Mouse (Mus musculus): ENCODE data around the gene Nelfb. TPM values are rescaled to one million over a fixed set of nuclear protein-coding genes. Genes with fewer than 3 reads are reported as not detected.

Gene Nelfb
- total RNA-seq, 2 experiments from 2014 or later = 54.8 to 57.2 TPM

GRCm38 (mm10) chr2:25196172-25196954, 14.9 kb downstream of the Nelfb start, which contains the start of gene Tor4a:
TSS of gene Tor4a (minus strand) at chr2:25196886.
- DNase-seq = peak; percentile 88 to 91

DNA sequence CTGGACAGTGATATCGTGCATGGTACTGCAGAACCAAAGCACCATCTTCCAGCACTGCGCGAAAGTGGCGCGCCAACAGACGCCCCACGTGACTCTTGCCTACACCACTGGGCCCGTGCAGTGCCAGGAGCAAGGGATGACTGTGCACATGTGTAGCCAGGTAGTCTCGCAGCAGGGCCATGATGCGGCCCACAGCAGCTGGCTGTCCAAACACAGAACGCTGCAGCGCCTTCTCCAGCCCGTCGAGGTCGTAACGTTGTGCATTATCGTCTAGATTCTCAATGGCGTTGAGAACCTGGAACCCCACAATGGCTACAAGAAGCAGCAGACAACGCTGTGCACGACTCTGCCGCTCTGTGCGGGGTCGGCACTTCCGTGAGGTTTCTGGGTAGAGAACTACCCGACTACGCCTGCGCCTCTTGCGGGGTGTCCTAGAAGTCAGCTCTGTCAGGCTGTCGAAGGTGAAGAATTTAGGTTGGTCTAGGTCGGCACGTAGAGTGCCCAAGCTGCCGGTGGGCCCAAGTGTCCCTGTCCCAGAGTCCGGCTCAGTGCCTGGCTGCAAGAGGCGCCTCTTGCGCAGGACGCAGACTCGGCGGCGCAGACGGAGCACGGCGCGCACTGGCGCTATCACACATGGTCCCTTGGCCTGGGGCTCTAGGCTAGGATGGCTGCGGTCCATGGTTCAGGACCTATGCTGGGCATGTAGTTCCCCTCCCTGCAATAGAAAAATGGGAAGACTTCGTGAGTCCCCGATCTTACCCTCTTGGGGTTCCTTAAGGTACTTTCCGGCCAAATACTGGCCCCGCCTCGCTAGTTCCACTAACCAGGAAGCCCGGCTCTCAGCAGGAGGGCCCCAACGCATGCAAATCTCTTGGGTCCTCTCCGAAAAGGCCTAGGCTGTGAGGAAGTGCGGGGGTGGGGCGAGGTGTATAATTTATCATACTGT, 15.8 kb downstream of the Nelfb start:
- DNase-seq = peak; percentile 82 to 86

- no peak for DNase-seq
Observed at GRCm38 (mm10) chr2:25194486-25195171, 16.7 kb downstream of the Nelfb start.

DNA sequence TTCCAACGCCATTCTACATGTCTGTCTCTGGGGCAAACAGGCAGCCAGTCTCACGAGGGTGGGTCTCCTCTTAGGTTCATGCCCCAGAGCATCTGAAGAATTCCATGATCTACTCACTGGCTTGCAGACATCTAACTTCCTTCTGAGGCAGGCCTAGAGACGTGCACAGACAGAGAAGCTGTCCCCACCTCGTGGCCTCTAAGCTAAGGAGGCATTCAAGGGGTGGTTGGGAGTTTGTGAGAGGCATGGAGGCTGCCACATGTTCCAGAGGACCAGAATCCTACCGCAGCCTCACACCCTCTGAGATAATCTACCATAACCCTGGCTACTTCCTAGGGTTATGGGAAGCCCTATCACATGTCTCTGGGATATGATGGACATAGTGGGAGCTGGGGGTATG, 17.3 kb downstream of the Nelfb start:
- no peak for DNase-seq

- peak; percentile 83 to 89 for DNase-seq
Observed at GRCm38 (mm10) chr2:25193330-25193770, 17.9 kb downstream of the Nelfb start.

DNA sequence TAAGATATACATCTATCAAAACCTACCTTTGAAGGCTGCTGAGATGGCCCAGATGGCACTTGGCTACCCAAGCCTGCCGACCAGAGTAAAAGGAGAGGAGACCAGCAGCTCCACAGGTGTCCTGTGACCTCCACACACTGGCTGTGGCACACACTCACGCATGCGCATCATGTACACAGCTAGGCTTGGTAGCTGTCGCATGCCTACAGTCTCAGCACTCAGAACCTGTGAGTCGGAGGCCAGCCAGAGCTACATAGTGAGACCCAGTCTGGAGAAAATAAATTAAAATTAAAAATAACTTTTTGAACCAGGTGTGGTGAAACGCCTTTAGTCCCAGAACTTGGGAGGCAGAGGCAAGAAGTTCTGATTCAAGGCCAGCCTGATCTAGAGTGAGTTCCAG, 23.4 kb downstream of the Nelfb start:
- no peak for DNase-seq

GRCm38 (mm10) chr2:25186575-25186930, 24.7 kb downstream of the Nelfb start:
- no peak for DNase-seq

- DNase-seq = peak; percentile 51 to 67
Observed at GRCm38 (mm10) chr2:25185625-25186574, 25.4 kb downstream of the Nelfb start.

DNA sequence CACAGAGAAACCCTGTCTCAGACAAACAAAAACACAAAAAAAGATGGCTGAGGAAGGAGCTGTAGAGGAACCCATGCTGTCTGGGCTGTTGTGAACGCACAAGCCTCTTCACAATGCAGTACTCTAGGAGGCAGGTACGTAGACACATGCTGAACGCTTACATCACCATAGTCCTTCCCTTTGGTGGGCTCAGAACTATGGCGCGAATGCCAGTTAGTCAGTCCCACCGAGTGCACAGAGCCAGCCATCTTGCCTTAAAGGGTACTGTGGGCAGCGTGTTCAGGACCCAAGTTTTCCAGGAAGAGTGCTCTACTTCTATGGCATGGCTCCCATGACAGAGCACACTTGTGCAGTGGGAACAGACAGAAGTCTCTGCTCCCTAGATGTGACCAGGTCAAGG, 26.8 kb downstream of the Nelfb start:
- DNase-seq = no peak

GRCm38 (mm10) chr2:25183336-25183735, 28.0 kb downstream of the Nelfb start:
- no peak for DNase-seq

DNA sequence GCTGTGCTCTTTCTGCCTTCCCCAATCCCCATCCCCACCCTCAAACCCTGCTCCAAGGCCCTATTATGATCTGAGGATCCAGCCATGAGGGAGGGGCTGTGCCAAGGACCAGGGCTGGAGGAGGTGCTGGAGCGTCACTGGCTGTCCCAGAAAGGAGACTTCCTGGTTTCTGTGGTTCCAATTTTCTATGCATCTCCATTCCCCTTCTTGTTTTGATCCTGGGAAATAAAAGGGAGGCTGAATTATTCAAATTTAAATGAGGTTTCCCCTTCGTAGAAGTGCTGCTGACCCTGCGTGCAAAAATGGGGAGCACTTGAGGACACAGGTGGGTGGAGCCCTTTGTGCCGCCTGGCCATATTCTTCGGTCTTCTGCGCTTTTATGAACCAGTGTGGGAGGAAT, 28.6 kb downstream of the Nelfb start:
- no peak for DNase-seq

DNA sequence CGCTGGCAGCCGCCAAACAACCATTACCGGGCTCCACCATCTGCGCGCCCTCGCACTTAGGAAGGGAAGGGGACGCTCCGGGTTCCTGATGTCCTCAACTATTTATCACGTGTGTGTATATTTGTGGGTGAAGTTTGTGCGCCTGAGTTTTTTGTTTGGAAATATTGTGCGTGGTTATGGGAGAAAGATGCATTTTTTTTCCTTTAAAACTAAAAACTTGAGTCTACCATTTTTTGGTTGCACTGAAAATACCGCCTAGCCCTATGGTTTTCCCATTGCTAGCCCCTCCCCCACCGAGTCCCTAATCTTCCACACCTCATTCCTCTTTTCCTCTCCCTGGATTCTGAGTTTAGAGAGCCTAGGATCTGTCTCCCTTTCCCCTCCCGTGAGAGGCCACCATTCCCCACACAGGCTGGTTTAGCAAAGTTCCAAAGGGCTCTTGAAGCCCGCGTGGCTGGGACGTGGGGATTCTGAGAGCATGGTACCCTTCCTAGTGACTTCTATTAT, 29.3 kb downstream of the Nelfb start:
- DNase-seq = no peak

- DNase-seq = peak; percentile 31 to 47
Observed at GRCm38 (mm10) chr2:25180973-25181890, 30.1 kb downstream of the Nelfb start.

DNA sequence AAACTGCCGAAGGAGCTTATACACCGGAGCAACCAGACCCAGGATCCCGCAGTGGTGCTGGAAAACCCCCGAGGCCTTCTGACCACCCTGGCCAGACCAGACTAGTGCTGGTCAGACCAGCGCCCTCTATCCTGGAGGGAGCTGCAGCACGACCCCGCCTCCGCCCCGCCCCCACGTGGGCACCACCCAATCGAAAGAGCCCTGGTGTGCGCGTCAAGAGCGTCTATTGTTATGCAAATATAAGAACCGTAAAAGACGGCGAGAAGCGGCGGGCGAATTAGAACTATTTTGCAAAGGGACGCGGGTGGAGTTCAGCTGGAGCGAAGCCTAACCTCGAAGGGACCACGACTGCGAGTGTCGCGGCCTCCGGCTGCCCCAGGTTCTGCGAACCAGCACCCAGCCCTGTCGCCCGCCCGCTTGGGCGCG, 30.8 kb downstream of the Nelfb start, which contains the start of gene Nrarp:
Gene Nrarp (plus strand): TSS at position 281 of the 426 bp plus-strand sequence.
- peak; percentile 94 to 96 for DNase-seq

DNA sequence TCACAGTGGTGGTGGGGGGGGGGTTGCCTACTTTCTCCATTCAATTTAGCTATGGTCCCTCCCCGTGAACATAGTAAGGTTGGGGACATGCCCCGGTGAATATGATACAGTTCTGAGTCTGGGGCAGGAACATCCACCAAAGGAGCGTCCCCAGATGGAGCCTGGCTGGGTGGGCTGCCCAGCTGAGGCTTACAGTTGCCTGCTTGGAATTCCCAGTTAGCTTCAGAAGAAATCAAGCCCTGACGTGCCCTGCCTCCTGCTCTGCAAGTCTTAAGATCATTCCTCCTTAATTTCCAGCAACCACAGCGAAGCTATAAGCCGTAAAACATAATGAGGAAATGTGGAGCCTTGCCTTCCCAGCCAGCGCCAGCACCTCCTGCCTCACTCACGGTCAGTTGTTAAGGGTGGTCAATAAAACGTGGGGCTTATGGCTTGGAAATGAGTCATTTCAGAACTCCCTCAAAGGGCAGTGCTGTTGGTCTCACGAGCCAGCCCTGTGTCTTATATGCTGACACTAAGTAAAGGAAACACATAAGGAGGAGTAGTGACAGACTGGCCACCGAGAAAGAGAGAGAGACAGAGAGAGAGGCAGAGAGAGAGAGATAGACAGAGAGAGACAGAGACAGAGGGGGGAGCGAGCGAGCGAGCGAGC, 31.6 kb downstream of the Nelfb start:
- DNase-seq = no peak

- no peak for DNase-seq
Observed at GRCm38 (mm10) chr2:25178285-25178972, 32.9 kb downstream of the Nelfb start.

GRCm38 (mm10) chr2:25177685-25178084, 33.6 kb downstream of the Nelfb start:
- peak in 1 of 2 experiments; percentile 55 for DNase-seq

DNA sequence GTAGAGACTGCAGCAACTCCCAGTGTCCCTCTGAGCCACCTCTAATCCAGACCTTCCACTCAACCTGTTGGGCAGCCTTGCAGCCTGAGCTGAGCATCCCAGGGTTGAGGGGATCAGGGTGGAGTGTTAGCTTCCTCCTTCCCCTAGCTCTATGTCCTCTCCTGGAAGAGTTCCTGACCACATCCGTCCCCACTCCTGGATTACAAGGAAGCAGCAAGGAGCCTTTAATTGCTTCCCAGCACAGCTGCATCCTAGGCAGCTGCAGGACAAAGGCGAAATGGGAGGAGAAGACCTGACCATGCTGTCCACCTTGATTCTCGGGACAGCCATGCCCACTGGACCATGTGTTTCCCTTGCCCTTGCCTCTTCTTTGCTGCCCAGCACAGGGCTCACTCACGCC, 34.2 kb downstream of the Nelfb start:
- DNase-seq = no peak

All from adrenal gland, postnatal 36 days (tissue).